Mouse (Mus musculus) heart, postnatal 36 days (tissue): ENCODE data around the gene Mrps18b. TPM values are rescaled to one million over a fixed set of nuclear protein-coding genes. Genes with fewer than 3 reads are reported as not detected.

Experiments
- DNase-seq, 2 experiments: peaks; one replicate each; pipeline ENCODE4 v3.0.0; 2021 to 2022
- intact Hi-C: fragments of 180-260 bp; cut with DNase I; formaldehyde crosslinking; loops from one replicate; pipeline ENCODE4 v1.15.1; 2025
- microRNA-seq, 2 experiments: library from miRNA; unstranded; fragments of <30 nt; microRNA quantifications; one replicate each; pipeline ENCODE4 v1.2.0; 2021; ENCODE audit warnings: borderline number of aligned reads in 2 of 2
- total RNA-seq, 2 experiments: library from RNA; stranded (reverse); gene quantifications; 2 replicates each; pipeline ENCODE4 v1.2.3; 2021

Gene Mrps18b
- total RNA-seq, 2 experiments from 2014 or later = 51.6 to 53.4 TPM

- intact Hi-C loops = loop anchor here (2.0 kb wide), 1 partner anchor 18 kb away; no protein-coding TSS in a partner anchor
- DNase-seq = no peak
Observed at GRCm38 (mm10) chr17:35860831-35861197, 55.4 kb downstream of the Mrps18b start.

Small RNA genes lying within 50 kb of the gene (microRNA-seq; reads per million reads assigned to microRNA genes)
- gene Gm28033 (0 to 2.0 reads per million in 2 experiments), gene Mir1894 (0.72 to 1.3 reads per million in 2 experiments), gene Mir877 (37.6 to 45.1 reads per million in 2 experiments)

Other genes with a start within 250 kb of the Mrps18b start
- gene Vars2, start 248.8 kb downstream of the Mrps18b start, total RNA-seq = 10 to 100 TPM; 31.9 to 33.0 TPM
- gene Gtf2h4, start 242.7 kb downstream of the Mrps18b start, total RNA-seq = 10 to 100 TPM; 16.9 to 17.4 TPM
- gene Ddr1, start 211.8 kb downstream of the Mrps18b start, total RNA-seq = 10 to 100 TPM; 29.3 to 37.4 TPM
- gene Ier3, start 94.7 kb downstream of the Mrps18b start, total RNA-seq = 10 to 100 TPM; 26.8 to 43.0 TPM
- gene Flot1, start 93.2 kb downstream of the Mrps18b start, total RNA-seq = 100 to 1,000 TPM; 154 to 159 TPM
- gene Tubb5, start 78.1 kb downstream of the Mrps18b start, total RNA-seq = 10 to 100 TPM; 87.6 to 91.6 TPM
- 10 to 100 TPM; 12.2 to 14.2 TPM for gene Mdc1, start 74.9 kb downstream of the Mrps18b start, total RNA-seq
- gene Nrm, start 55.1 kb downstream of the Mrps18b start, total RNA-seq = 1 to 10 TPM; 2.3 to 2.4 TPM
- gene Ppp1r18, start 50.8 kb downstream of the Mrps18b start, total RNA-seq = 10 to 100 TPM; 15.6 to 17.0 TPM
- gene Dhx16, start 36.6 kb downstream of the Mrps18b start, total RNA-seq = 10 to 100 TPM; 19.2 to 22.2 TPM
- 100 to 1,000 TPM; 109 to 112 TPM for gene 2310061I04Rik, start 19.0 kb downstream of the Mrps18b start, total RNA-seq
- gene Atat1, start 6.3 kb downstream of the Mrps18b start, total RNA-seq = 1 to 10 TPM; 6.6 to 6.8 TPM
- 10 to 100 TPM; 22.6 to 44.3 TPM for gene Ppp1r10, start within 50 bp of the Mrps18b start, total RNA-seq
- gene Abcf1, start 53.4 kb upstream of the Mrps18b start, total RNA-seq = 10 to 100 TPM; 69.8 to 73.4 TPM
- gene Gnl1, start 63.5 kb upstream of the Mrps18b start, total RNA-seq = 10 to 100 TPM; 28.6 to 32.7 TPM
- gene Prr3, start 63.8 kb upstream of the Mrps18b start, total RNA-seq = 1 to 10 TPM; 3.9 to 6.3 TPM
- 10 to 100 TPM in 1 of 2 experiments, 1 to 10 TPM in 1; 6.5 to 14.0 TPM for gene H2-T24, start 104.2 kb upstream of the Mrps18b start, total RNA-seq
- gene H2-T23, start 116.5 kb upstream of the Mrps18b start, total RNA-seq = 10 to 100 TPM; 23.7 to 38.9 TPM
- gene H2-T22, start 126.4 kb upstream of the Mrps18b start, total RNA-seq = 1 to 10 TPM; 9.5 to 10.0 TPM
- not detected for gene Gm6034, start 126.6 kb upstream of the Mrps18b start, total RNA-seq
- gene Gm11127, start 142.0 kb upstream of the Mrps18b start, total RNA-seq = 1 to 10 TPM; 3.4 to 4.3 TPM
- under 1 TPM; 0.19 to 0.22 TPM for gene Gm19684, start 205.3 kb upstream of the Mrps18b start, total RNA-seq
- gene Gm7030, start 213.0 kb upstream of the Mrps18b start, total RNA-seq = not detected